ENCODE assay signal across 8 mouse cellular contexts in genomic region chr10:83337159-83337951, GRCm38 (mm10). TPM values are rescaled to one million over a fixed set of nuclear protein-coding genes. Genes with fewer than 3 reads are reported as not detected.
DNase-seq lines count a peak whose midpoint lies in the region; ATAC-seq and TF ChIP-seq lines count a peak whose summit lies in the region.

Gene Slc41a2 (minus strand): TSS chr10:83337882.

- peak within 1 kb of the TSS; percentile 89 for H3K9ac ChIP-seq in forebrain, embryonic 16.5 days (replicated peaks; ENCODE audit: low read depth, low read length)
- H3K9ac ChIP-seq in neural tube, embryonic 14.5 days (replicated peaks; ENCODE audit: low read depth, low read length) = peak within 1 kb of the TSS; percentile 79

- peak within 1 kb of the TSS; percentile 39 for H3K27ac ChIP-seq in forebrain, embryonic 16.5 days (ENCODE audit: low read length)
- H3K27ac ChIP-seq in neural tube, embryonic 14.5 days (ENCODE audit: low read depth, low read length) = peak within 1 kb of the TSS; percentile 84

- H3K4me2 ChIP-seq in forebrain, embryonic 16.5 days (ENCODE audit: low read length) = peak within 1 kb of the TSS; percentile 78
- H3K4me2 ChIP-seq in neural tube, embryonic 14.5 days (ENCODE audit: low read depth, low read length) = peak within 1 kb of the TSS; percentile 84

- H3K9me3 ChIP-seq in forebrain, embryonic 16.5 days (ENCODE audit: control insufficient read depth, low read length) = no peaks in the 10 kb centered on the region
- no peaks in the 10 kb centered on the region for H3K9me3 ChIP-seq in neural tube, embryonic 14.5 days (ENCODE audit: control insufficient read depth, low read length)

- no peaks in the 10 kb centered on the region for H3K36me3 ChIP-seq in forebrain, embryonic 16.5 days (ENCODE audit: control insufficient read depth, insufficient read depth)
- no peaks in the 10 kb centered on the region for H3K36me3 ChIP-seq in neural tube, embryonic 14.5 days (ENCODE audit: control insufficient read depth, insufficient read depth, low read length)

- H3K4me3 ChIP-seq in forebrain, embryonic 16.5 days (replicated peaks; ENCODE audit: low read length) = peak within 1 kb of the TSS; percentile 76
- H3K4me3 ChIP-seq in lung, adult 2 months (replicated peaks; ENCODE audit: extremely low read depth, low read depth, low read length) = peak within 1 kb of the TSS; percentile 76
- peak within 1 kb of the TSS; percentile 72 for H3K4me3 ChIP-seq in neural tube, embryonic 14.5 days (ENCODE audit: low read depth, low read length)

- peaks cover 15% of the 10 kb centered on the region for H3K27me3 ChIP-seq in forebrain, embryonic 16.5 days (replicated peaks; ENCODE audit: control insufficient read depth, insufficient read depth, low read length)
- H3K27me3 ChIP-seq in neural tube, embryonic 14.5 days (ENCODE audit: control insufficient read depth, insufficient read depth, low read length) = peaks cover 5% of the 10 kb centered on the region; the same call in 1 of the 2 replicates

- peak; percentile 89 for ATAC-seq in forebrain, embryonic 16.5 days
- ATAC-seq in neural tube, embryonic 14.5 days (ENCODE audit: low read depth) = peak; percentile 93

- intact Hi-C loops in heart, postnatal 14 days (cut with DNase I) = no loop called here

- H3K4me1 ChIP-seq in forebrain, embryonic 16.5 days (replicated peaks; ENCODE audit: control insufficient read depth, insufficient read depth, low read length) = 0 out of 2 replicates have a peak, but pooled peaks cover 5% of the 10 kb centered on the region
- no peaks in the 10 kb centered on the region for H3K4me1 ChIP-seq in lung, adult 2 months (ENCODE audit: control insufficient read depth, insufficient read depth, low read length)
- no peaks in the 10 kb centered on the region for H3K4me1 ChIP-seq in neural tube, embryonic 14.5 days (ENCODE audit: control insufficient read depth, insufficient read depth, low read length)

- peak; percentile 91 for DNase-seq in MN1 (ENCODE audit: low spot score)
- peak; percentile 88 for DNase-seq in cerebellum, adult 11-12 months
- peak; percentile 63 to 76 for DNase-seq in heart, postnatal 14 days
- DNase-seq in kidney, postnatal 4 days = peak; percentile 53 to 72
- peak; percentile 69 for DNase-seq in lung, adult 2 months
- peak; percentile 73 for DNase-seq in testis, postnatal 10 days (ENCODE audit: low spot score)

- TF ChIP-seq CTCF in lung, adult 2 months (IDR thresholded peaks at IDR 0.05; ENCODE audit: insufficient read depth, low read length) = no peak

- under 1% methylated on average over 90 of the region's 102 CpGs for WGBS in forebrain, embryonic 16.5 days
- under 1% methylated on average over 92 of the region's 102 CpGs for WGBS in lung, adult 2 months
- WGBS in neural tube, embryonic 14.5 days = under 1% methylated on average over 59 of the region's 102 CpGs

- TF ChIP-seq POLR2A in lung, adult 2 months (IDR thresholded peaks at IDR 0.05; ENCODE audit: borderline replicate concordance, extremely low read depth, low read depth, low read length) = peak; percentile 30; the same call in 1 of the 2 replicates

RNA-seq across cellular contexts. Expression of gene Slc41a2, which starts in this region (rescaled TPM):
- polyA plus RNA-seq in forebrain, embryonic 16.5 days (2015; fragmentation: Nextera tagmentation; extraction: Ambion mirVana) = 4.8 and 6.8 TPM in 2 replicates
- 1 to 10 TPM in 1 of 2 experiments, under 1 TPM in 1; 0.84 to 1.5 TPM for total RNA-seq in heart, postnatal 14 days (2021)
- polyA plus RNA-seq in lung, adult 2 months (2012; rRNA removed) = 2.4 and 4.0 TPM in 2 replicates
- polyA plus RNA-seq in neural tube, embryonic 14.5 days (2014; fragmentation: Nextera tagmentation; extraction: Ambion mirVana) = 13.2 and 14.1 TPM in 2 replicates

Comparison
In these comparisons a context has a peak if more than half of its experiments do, and no peak if none do; other contexts are left out.
1. Peak in every context shown above with its lines: DNase-seq, ATAC-seq, H3K4me3 ChIP-seq and H3K27ac ChIP-seq.